Mouse (Mus musculus) lung, embryonic 16.5 days (tissue): Measurements from ENCODE around the gene Alkbh1. TPM values are rescaled to one million over a fixed set of nuclear protein-coding genes. Genes with fewer than 3 reads are reported as not detected.
"Not testable (repeated sequence)": the region's sequence is repeated elsewhere in the genome, so short reads cannot be mapped to it uniquely, and the experiment has no call there.

ENCODE experiments used
- ATAC-seq: fragments of 200-750 bp; cut with Nextera tagmentation; 2 replicates; pipeline ENCODE4 v1.8.0; 2017; ENCODE audit warnings: low read depth, mild to moderate bottlenecking, moderate library complexity
- H3K27ac ChIP-seq: fragments of 300-500 bp; sonication (generic); 2 replicates; pipeline ENCODE4 v1.5.1; 2014; ENCODE audit warnings: mild to moderate bottlenecking, control low read depth, low read length
- H3K27me3 ChIP-seq: fragments of 300-500 bp; sonication (generic); 2 replicates; pipeline ENCODE4 v1.6.1; 2014; ENCODE audit warnings: low read depth, low read length, mixed read lengths; ENCODE audit not compliant: control insufficient read depth, insufficient read depth
- H3K36me3 ChIP-seq: fragments of 300-500 bp; sonication (generic); 2 replicates; pipeline ENCODE4 v1.6.1; 2014; ENCODE audit warnings: low read length; ENCODE audit not compliant: control insufficient read depth, insufficient read depth
- H3K4me1 ChIP-seq: fragments of 300-500 bp; sonication (generic); replicated peaks from 2 replicates; pipeline ENCODE4 v1.6.1; 2014; ENCODE audit warnings: low read length, mixed read lengths; ENCODE audit not compliant: control insufficient read depth, insufficient read depth
- H3K4me2 ChIP-seq: fragments of 300-500 bp; sonication (generic); 2 replicates; pipeline ENCODE4 v1.6.1; 2014; ENCODE audit warnings: low read depth, low read length, control low read depth
- H3K4me3 ChIP-seq: fragments of 300-500 bp; sonication (generic); 2 replicates; pipeline ENCODE4 v1.5.1; 2014; ENCODE audit warnings: mild to moderate bottlenecking, low read length, control low read depth
- H3K9ac ChIP-seq: fragments of 300-500 bp; sonication (generic); 2 replicates; pipeline ENCODE4 v1.6.1; 2014; ENCODE audit warnings: low read length, control low read depth
- H3K9me3 ChIP-seq: fragments of 300-500 bp; sonication (generic); 2 replicates; pipeline ENCODE4 v1.6.1; 2016; ENCODE audit warnings: low read length; ENCODE audit not compliant: control insufficient read depth
- WGBS: fragments of 180-500 bp; shearing (Covaris S2); extraction: QIAGEN DNeasy Blood & Tissue Kit; methylation state at CpG from one replicate; pipeline ENCODE4 v1.1.7; 2014; 5-methylcytosine and 5-hydroxymethylcytosine counted together
- polyA plus RNA-seq: library from polyadenylated mRNA; unstranded; fragments of >200 nt; fragmentation: Nextera tagmentation; extraction: Ambion mirVana; gene quantifications from 2 replicates; pipeline ENCODE4 v1.2.1, GENCODE M21; 2015

Gene Alkbh1
- polyA plus RNA-seq = 50.1 and 52.3 TPM in 2 replicates

GRCm38 (mm10) chr12:87443700-87444122, at the start of gene Alkbh1, which contains the start of gene Slirp:
Gene Alkbh1, minus strand, starts transcription at chr12:87444017.
Gene Slirp, plus strand, starts transcription at chr12:87443896.
- Histone ChIP-seq H3K9ac (peak within 1 kb of the TSS; percentile 95), H3K27ac (peak within 1 kb of the TSS; percentile 88), H3K4me3 (peak within 1 kb of the TSS; percentile 98), H3K9me3 (no peaks in the 10 kb centered on the region), H3K4me1 (peaks cover 15% of the 10 kb centered on the region), H3K4me2 (peak within 1 kb of the TSS; percentile 91), H3K27me3 (no peaks in the 10 kb centered on the region), H3K36me3 (peaks cover 24% of the 10 kb centered on the region)
- peak; percentile 93 for ATAC-seq
- 0% methylated on average over 28 of the region's 28 CpGs for WGBS

- WGBS = 48% methylated on average over 2 of the region's 2 CpGs
- not testable (repeated sequence) for H3K4me3 ChIP-seq, H3K36me3 ChIP-seq, H3K9ac ChIP-seq, H3K27me3 ChIP-seq, H3K4me2 ChIP-seq, H3K4me1 ChIP-seq, H3K9me3 ChIP-seq, ATAC-seq, H3K27ac ChIP-seq
These were observed 44.9 kb upstream of the Alkbh1 start for GRCm38 (mm10) chr12:87488683-87489082.

- H3K36me3 ChIP-seq = not testable (repeated sequence)
These were observed 38.7 kb upstream of the Alkbh1 start for GRCm38 (mm10) chr12:87482482-87482881.

GRCm38 (mm10) chr12:87474756-87475155, 30.9 kb upstream of the Alkbh1 start:
- H3K4me2 ChIP-seq = no peak overlapping the region
- H3K9ac ChIP-seq = no peak overlapping the region
- no peak overlapping the region for H3K27ac ChIP-seq
- no peaks in the 10 kb centered on the region for H3K27me3 ChIP-seq
- ATAC-seq = no peak
- no peak overlapping the region for H3K4me3 ChIP-seq
- H3K9me3 ChIP-seq = no peaks in the 10 kb centered on the region
- H3K4me1 ChIP-seq = peaks cover 8% of the 10 kb centered on the region
- WGBS = 72% methylated on average over 3 of the region's 3 CpGs
- H3K36me3 ChIP-seq = no peaks in the 10 kb centered on the region

More at GRCm38 (mm10) chr12:87482482-87482881, 38.7 kb upstream of the Alkbh1 start:
- not testable (repeated sequence) for H3K27ac ChIP-seq, H3K9me3 ChIP-seq, ATAC-seq, H3K4me2 ChIP-seq, H3K9ac ChIP-seq, H3K4me1 ChIP-seq, H3K27me3 ChIP-seq, H3K4me3 ChIP-seq
- 88% methylated on average over 5 of the region's 5 CpGs for WGBS

GRCm38 (mm10) chr12:87471964-87472786, 28.4 kb upstream of the Alkbh1 start, which contains the start of gene Snw1:
Gene Snw1, minus strand, starts transcription at chr12:87472274.
- H3K4me3 ChIP-seq = peak within 1 kb of the TSS; percentile 93
- H3K9ac ChIP-seq = peak within 1 kb of the TSS; percentile 96
- H3K4me2 ChIP-seq = peak within 1 kb of the TSS; percentile 71
- peak; percentile 97 for ATAC-seq
- peaks cover 7% of the 10 kb centered on the region; the same call in 1 of the 2 replicates for H3K36me3 ChIP-seq
- H3K4me1 ChIP-seq = peaks cover 8% of the 10 kb centered on the region
- 3% methylated on average over 45 of the region's 45 CpGs for WGBS
- peak within 1 kb of the TSS; percentile 90 for H3K27ac ChIP-seq
- no peaks in the 10 kb centered on the region for H3K9me3 ChIP-seq
- H3K27me3 ChIP-seq = no peaks in the 10 kb centered on the region

- peaks cover 7% of the 10 kb centered on the region; the same call in 1 of the 2 replicates for H3K36me3 ChIP-seq
- no peaks in the 10 kb centered on the region for H3K9me3 ChIP-seq
- peak overlapping the region; percentile 96 for H3K9ac ChIP-seq
- H3K4me2 ChIP-seq = peak overlapping the region; percentile 71
- ATAC-seq = no peak
- peak overlapping the region; percentile 90 for H3K27ac ChIP-seq
- WGBS = 0% methylated on average over 19 of the region's 19 CpGs
- H3K27me3 ChIP-seq = no peaks in the 10 kb centered on the region
- H3K4me3 ChIP-seq = peak overlapping the region; percentile 93
- peaks cover 8% of the 10 kb centered on the region for H3K4me1 ChIP-seq
These were observed 27.7 kb upstream of the Alkbh1 start for GRCm38 (mm10) chr12:87471421-87471963.

- H3K36me3 ChIP-seq = peaks cover 7% of the 10 kb centered on the region; the same call in 1 of the 2 replicates
- H3K4me3 ChIP-seq = peak overlapping the region; percentile 93
- peaks cover 8% of the 10 kb centered on the region for H3K4me1 ChIP-seq
- H3K4me2 ChIP-seq = peak overlapping the region; percentile 71
- WGBS = 61% methylated on average over 7 of the region's 7 CpGs
- no peaks in the 10 kb centered on the region for H3K9me3 ChIP-seq
- ATAC-seq = no peak
- peak overlapping the region; percentile 96 for H3K9ac ChIP-seq
- H3K27ac ChIP-seq = no peak overlapping the region
- H3K27me3 ChIP-seq = no peaks in the 10 kb centered on the region
These were observed 26.7 kb upstream of the Alkbh1 start for GRCm38 (mm10) chr12:87470263-87471136.

- no peak for ATAC-seq
- H3K4me1 ChIP-seq = no peaks in the 10 kb centered on the region
- H3K4me2 ChIP-seq = no peak overlapping the region
- no peaks in the 10 kb centered on the region for H3K9me3 ChIP-seq
- no peak overlapping the region for H3K27ac ChIP-seq
- H3K36me3 ChIP-seq = peaks cover 42% of the 10 kb centered on the region
- 82% methylated on average over 6 of the region's 6 CpGs for WGBS
- H3K4me3 ChIP-seq = no peak overlapping the region
- H3K27me3 ChIP-seq = no peaks in the 10 kb centered on the region
- H3K9ac ChIP-seq = no peak overlapping the region
These were observed 21.0 kb upstream of the Alkbh1 start for GRCm38 (mm10) chr12:87464678-87465297.
